Mouse (Mus musculus) liver, embryonic 14.5 days (tissue): ENCODE results near the gene Bclaf1.
A peak's percentile ranks its signal among the peaks of the same experiment; 100 is the strongest.

Experiments used
- CTCF ChIP-seq: IDR thresholded peaks from 2 replicates; pipeline ENCODE4 v1.5.1; 2016; ENCODE audit warnings: antibody characterized with exemption, low read depth, control low read depth
- EP300 ChIP-seq: IDR thresholded peaks from 2 replicates; pipeline ENCODE4 v1.6.1; 2016; ENCODE audit warnings: antibody characterized with exemption, low read depth

DNA sequence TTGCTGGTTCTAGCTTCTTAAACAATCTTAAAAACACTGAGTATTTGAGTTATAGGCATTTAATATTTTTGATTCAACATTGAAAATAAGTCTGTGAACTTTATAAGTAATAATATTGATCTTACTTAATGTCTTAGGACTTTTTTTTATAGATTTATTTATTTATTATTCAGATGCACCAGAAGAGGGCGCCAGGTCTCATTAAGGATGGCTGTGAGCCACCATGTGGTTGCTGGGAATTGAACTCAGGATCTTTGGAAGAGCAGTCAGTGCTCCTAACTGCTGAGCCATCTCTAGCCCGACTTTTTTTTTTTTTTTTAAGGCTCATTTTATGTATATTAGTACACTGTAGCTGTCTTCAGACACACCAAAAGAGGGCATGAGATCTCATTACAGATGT, 2.5 kb downstream of the Bclaf1 start:
- peak; percentile 45 for TF ChIP-seq CTCF
- no peak for TF ChIP-seq EP300
